ENCODE assay signal across 8 mouse cellular contexts in the genomic region with DNA sequence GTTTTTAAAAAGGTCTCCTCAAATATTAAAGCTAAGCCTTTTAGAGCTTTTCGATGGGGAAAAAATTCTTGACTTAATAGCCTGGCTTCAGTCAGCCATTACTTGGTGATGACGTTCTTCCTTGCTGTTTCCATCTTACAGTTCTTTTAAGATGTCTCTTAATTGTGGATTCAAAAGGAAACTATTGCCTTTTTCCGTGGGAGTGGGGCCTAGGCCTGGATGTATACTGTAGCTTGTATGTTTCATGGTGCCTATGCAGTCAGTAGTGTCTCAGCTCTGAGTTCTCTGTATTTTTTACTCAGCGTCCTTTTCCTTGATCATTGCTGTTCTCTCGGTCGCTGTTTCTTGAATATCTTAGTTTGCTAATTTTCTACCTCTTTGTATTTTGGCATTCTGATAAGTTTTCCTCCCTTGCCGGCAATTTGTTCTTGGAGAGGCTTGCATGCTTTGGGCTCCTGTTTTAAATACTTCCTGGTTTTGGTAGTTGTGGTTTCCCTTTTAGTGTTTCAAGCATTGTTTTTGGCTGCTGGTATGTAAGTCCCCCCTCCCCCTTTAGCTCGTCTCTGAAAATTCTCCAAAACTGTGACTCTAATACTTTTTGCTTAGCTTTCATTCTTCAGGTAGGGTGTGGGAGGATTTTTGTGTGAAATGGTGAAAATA. TPM values are rescaled to one million over a fixed set of nuclear protein-coding genes. Genes with fewer than 3 reads are reported as not detected.
DNase-seq lines count a peak whose midpoint lies in the region; ATAC-seq and TF ChIP-seq lines count a peak whose summit lies in the region.

No protein-coding gene starts in this region.

- ATAC-seq in liver, embryonic 12.5 days, result no peak

- no peak for DNase-seq in cerebellum, adult 2 months
- DNase-seq in cerebellum, postnatal 4 days (ENCODE audit: low spot score in 2 of 2), result no peak
- peak; percentile 49 for DNase-seq in thymus, postnatal 0 days (ENCODE audit: low spot score)
- no peak for DNase-seq in thymus, postnatal 10 days (ENCODE audit: low spot score in 2 of 2)
- DNase-seq in ovary, postnatal 10 days (ENCODE audit: low spot score), result no peak
- no peak for DNase-seq in cerebellum, postnatal 10 days
- no peak for DNase-seq in kidney, adult 11 months

- H3K27me3 ChIP-seq in cerebellum, adult 2 months (ENCODE audit: control insufficient read depth, insufficient read depth, low read length), result no peaks in the 10 kb centered on the region
- no peaks in the 10 kb centered on the region for H3K27me3 ChIP-seq in liver, embryonic 12.5 days (replicated peaks)

- peak overlapping the region; percentile 94 for H3K4me3 ChIP-seq in cerebellum, adult 2 months (replicated peaks; ENCODE audit: insufficient read depth, low read depth, low read length)
- H3K4me3 ChIP-seq in liver, embryonic 12.5 days, result peak overlapping the region; percentile 91

- under 1% methylated on average over 8 of the region's 8 CpGs for WGBS in cerebellum, adult 2 months
- WGBS in liver, embryonic 12.5 days (ENCODE audit: insufficient replicate concordance), result 2% methylated on average over 8 of the region's 8 CpGs

- H3K4me2 ChIP-seq in liver, embryonic 12.5 days, result peak overlapping the region; percentile 79

- no peaks in the 10 kb centered on the region; the same call in 1 of the 2 replicates for H3K4me1 ChIP-seq in cerebellum, adult 2 months (ENCODE audit: control insufficient read depth, insufficient read depth, low read length)
- H3K4me1 ChIP-seq in liver, embryonic 12.5 days, result peaks cover 33% of the 10 kb centered on the region

- peak overlapping the region; percentile 99 for H3K9ac ChIP-seq in liver, embryonic 12.5 days

- H3K36me3 ChIP-seq in liver, embryonic 12.5 days, result peaks cover 34% of the 10 kb centered on the region

- no peak for TF ChIP-seq POLR2A in cerebellum, adult 2 months (IDR thresholded peaks at IDR 0.05; ENCODE audit: borderline replicate concordance, insufficient read depth, low read length)

- H3K27ac ChIP-seq in cerebellum, adult 2 months (ENCODE audit: insufficient read depth, low read length), result no peak overlapping the region
- H3K27ac ChIP-seq in liver, embryonic 12.5 days, result peak overlapping the region; percentile 94; the same call in 1 of the 2 replicates

- H3K9me3 ChIP-seq in liver, embryonic 12.5 days (replicated peaks), result no peaks in the 10 kb centered on the region

- TF ChIP-seq CTCF in cerebellum, adult 2 months (IDR thresholded peaks at IDR 0.05; ENCODE audit: borderline replicate concordance, insufficient read depth, low read depth, low read length), result no peak

RNA-seq across cellular contexts. Expression of a gene that starts 14.2 kb away (rescaled TPM):
- polyA plus RNA-seq in cerebellum, adult 2 months (2012; rRNA removed), result 711 and 720 TPM in 2 replicates
- polyA plus RNA-seq in thymus, postnatal 0 days (2015; fragmentation: Nextera tagmentation; extraction: Ambion mirVana), result 318 and 508 TPM in 2 replicates
- polyA plus RNA-seq in liver, embryonic 12.5 days (2016; fragmentation: Nextera tagmentation; extraction: Ambion mirVana), result 334 and 339 TPM in 2 replicates

RNA-seq across cellular contexts. Expression of a gene that starts 18.7 kb away (rescaled TPM):
- polyA plus RNA-seq in cerebellum, adult 2 months (2012; rRNA removed), result 50.5 and 54.8 TPM in 2 replicates
- polyA plus RNA-seq in thymus, postnatal 0 days (2015; fragmentation: Nextera tagmentation; extraction: Ambion mirVana), result 13.4 and 14.6 TPM in 2 replicates
- polyA plus RNA-seq in liver, embryonic 12.5 days (2016; fragmentation: Nextera tagmentation; extraction: Ambion mirVana), result 2.9 and 3.6 TPM in 2 replicates

RNA-seq across cellular contexts. Expression of a gene that starts 24.4 kb away (rescaled TPM):
- polyA plus RNA-seq in cerebellum, adult 2 months (2012; rRNA removed), result 621 and 628 TPM in 2 replicates
- 1,085 and 1,139 TPM in 2 replicates for polyA plus RNA-seq in thymus, postnatal 0 days (2015; fragmentation: Nextera tagmentation; extraction: Ambion mirVana)
- polyA plus RNA-seq in liver, embryonic 12.5 days (2016; fragmentation: Nextera tagmentation; extraction: Ambion mirVana), result 588 and 602 TPM in 2 replicates

RNA-seq across cellular contexts. Expression of a gene that starts 31.3 kb away (rescaled TPM):
- polyA plus RNA-seq in cerebellum, adult 2 months (2012; rRNA removed), result 0.25 TPM in 1 of 2 replicates, not detected in the other
- 0.40 and 0.48 TPM in 2 replicates for polyA plus RNA-seq in thymus, postnatal 0 days (2015; fragmentation: Nextera tagmentation; extraction: Ambion mirVana)
- polyA plus RNA-seq in liver, embryonic 12.5 days (2016; fragmentation: Nextera tagmentation; extraction: Ambion mirVana), result not detected in 2 replicates

RNA-seq across cellular contexts. Expression of a gene that starts 33.2 kb away (rescaled TPM):
- polyA plus RNA-seq in cerebellum, adult 2 months (2012; rRNA removed), result 341 and 366 TPM in 2 replicates
- polyA plus RNA-seq in thymus, postnatal 0 days (2015; fragmentation: Nextera tagmentation; extraction: Ambion mirVana), result 37.7 and 41.0 TPM in 2 replicates
- polyA plus RNA-seq in liver, embryonic 12.5 days (2016; fragmentation: Nextera tagmentation; extraction: Ambion mirVana), result 22.4 and 22.6 TPM in 2 replicates
